Mouse (Mus musculus) hindlimb bud, embryonic 11.5 days (tissue): Measurements from ENCODE around the gene Nsun6.

ENCODE experiments used
- DNase-seq: peaks from one replicate; pipeline ENCODE4 v3.0.0-alpha.2; 2012; ENCODE audit warnings: low read depth, low spot score; ENCODE audit errors: extremely low spot score

The Nsun6 gene

DNA sequence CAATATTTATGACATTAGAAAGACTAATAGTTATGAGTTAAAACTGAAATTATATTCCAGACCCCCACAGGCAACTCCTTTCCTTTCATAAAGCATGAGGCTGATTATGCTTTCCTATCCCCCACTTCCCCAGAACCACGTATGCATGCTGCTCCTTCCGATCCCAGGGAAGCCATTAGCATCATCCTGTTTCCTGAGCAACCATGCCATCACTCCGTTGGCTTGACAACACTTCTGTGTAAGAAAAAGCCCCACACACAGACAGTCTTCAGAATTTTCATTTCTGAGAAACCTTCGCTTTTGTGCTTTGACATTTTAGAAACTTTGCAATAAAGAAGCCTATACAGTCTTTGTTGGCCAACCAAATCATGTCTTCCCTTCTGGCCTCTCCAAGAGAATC, 58.8 kb downstream of the Nsun6 start:
- no peak for DNase-seq

DNA sequence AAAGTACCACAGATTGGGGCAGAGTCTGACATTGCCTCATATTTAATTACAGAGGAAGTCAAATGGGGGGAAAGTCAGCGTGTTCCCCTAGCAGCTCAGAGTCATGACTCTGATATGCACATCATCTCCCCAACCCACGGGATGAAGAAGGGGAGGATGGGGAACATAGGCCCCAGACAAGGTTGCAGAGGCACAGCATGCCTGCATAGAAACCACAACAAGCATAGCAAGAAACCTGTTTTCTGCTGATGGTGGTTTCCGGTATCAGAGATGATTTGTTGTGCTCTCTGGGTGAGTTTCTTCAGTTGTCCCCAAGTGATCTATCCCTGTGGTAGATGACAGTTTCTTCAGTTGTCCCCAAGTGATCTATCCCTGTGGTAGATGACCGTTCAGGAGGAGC, 62.3 kb downstream of the Nsun6 start:
- no peak for DNase-seq

DNA sequence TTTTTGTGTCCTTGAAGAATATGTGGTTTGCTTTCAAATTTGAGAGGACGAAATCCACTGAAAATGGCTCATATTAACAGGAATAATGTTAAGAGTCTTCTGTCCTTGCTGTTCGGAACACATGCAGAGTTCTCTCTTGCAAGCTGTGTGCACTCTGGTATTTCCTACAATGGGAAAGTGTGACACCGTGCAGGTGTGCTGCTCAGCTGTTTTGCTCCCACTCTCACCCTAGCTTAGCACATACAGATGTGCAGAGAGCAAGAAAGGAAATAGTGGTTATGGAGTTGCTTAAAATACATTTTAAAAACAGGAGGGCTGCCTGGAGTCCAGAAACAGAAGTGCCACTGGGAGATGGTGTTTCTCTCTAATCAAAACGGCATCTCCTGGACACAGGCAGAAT, 65.5 kb downstream of the Nsun6 start:
- no peak for DNase-seq

DNA sequence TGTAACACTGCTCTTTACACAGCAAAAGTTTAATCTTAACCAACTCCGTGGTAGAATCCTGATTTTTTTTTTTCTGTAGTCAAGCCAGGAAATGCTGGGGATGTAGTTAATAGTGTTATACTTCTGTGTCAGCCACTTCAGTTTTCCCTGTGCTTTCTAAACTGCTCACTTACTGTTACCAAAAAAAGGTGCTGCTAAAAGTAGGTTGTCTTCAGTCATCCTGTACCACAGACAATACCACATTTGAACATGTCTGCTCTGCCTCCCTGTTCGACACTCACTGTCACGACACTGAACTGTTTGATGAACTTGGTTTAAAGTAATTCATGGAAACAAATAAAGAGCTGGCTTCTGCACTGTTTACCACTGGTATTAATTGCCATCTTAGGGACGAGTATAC, 66.4 kb downstream of the Nsun6 start:
- no peak for DNase-seq

DNA sequence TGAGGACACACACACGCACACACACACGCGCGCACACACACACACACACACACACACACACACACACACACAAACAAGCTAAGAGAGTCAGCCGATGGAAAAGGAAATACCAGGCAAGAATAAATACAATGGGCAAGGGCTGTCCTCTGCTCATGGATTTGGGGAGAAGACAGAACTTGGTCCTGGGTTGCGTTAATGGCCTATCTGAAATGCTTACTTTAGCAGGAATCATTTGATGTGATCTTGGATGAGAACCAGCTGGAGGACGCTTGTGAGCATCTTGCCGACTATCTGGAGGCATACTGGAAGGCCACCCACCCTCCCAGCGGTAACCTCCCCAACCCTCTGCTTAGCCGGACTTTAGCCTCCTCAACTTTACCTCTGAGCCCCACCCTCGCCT, 70.8 kb downstream of the Nsun6 start:
- no peak for DNase-seq

DNA sequence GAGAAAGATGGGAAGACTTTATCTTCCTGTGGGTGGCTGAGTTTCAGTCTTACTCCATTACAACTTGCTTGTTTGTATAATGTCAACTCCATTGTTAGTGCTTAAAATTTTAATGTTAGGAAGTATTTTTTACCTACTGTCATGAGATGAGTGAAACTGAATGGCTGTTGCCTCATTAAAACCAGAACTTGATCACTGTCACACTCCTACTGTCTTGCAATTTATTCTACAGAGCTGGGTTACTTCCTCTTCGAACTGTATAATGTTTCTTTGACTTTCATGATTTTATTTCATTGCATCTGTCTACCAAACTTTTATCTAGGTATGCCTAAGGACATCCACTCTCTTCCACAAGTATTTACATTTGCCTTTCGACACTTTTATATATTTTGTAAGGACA, 93.4 kb downstream of the Nsun6 start:
- DNase-seq, result no peak

DNA sequence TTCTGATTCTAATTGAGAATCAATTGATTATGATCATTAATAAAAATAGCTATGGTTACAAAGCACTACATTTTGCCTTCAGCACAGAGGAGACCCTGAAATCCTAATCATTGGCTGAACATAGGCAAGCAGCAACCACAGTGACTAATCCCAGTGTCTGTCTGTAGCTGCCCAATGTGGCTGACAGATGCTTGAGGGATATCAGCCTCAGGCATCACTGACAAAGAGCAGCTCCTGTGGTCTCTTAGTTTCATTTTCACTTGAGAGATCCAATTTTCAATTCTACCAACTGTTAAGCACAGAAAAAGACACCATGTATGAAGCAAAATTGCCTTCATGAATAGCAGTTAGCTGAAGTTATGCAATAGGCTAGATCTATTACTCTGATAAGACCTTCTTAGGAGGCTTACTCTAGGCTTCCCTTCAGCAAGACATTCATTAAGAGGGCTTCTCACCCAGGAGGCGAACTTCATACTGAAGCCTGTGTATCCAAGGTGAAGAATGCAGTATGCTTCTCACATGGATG, 93.8 kb downstream of the Nsun6 start:
- no peak for DNase-seq

DNA sequence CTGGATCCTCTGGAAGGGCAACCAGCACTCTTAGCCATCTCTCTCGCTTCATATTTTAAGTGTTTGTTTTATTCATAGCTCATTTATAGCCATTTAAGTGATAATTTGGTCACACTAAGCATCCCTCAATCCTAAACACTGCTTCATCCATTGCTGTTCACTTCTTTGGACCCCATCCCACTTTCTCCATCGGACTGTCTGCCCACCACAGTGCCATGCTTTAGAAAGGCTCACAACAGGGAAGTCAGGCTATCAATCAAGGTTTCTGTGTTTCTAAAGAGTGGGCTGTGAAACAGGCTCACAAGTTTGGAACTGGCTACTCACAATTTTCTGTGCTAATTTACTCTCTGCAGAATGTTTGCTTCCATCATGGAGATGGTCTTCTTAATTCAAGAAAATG, 101.8 kb downstream of the Nsun6 start:
- no peak for DNase-seq
